Mouse (Mus musculus): ENCODE data around the gene Dip2b. TPM values are rescaled to one million over a fixed set of nuclear protein-coding genes. Genes with fewer than 3 reads are reported as not detected.

Dip2b gene
- total RNA-seq, 2 experiments from 2014 or later: 6.1 to 10.6 TPM

Other genes with a start within 250 kb of the Dip2b start
- gene Lima1, start 163.2 kb upstream of the Dip2b start, total RNA-seq (2014; fragmentation: Nextera tagmentation): 0.09 TPM in 1 of 2 replicates, not detected in the other
- 0.11 TPM in 1 of 2 replicates, not detected in the other for gene Lima1, start 163.2 kb upstream of the Dip2b start, total RNA-seq (2017)
- not detected in 2 replicates for gene Fam186a, start 71.6 kb upstream of the Dip2b start, total RNA-seq (2014; fragmentation: Nextera tagmentation)
- not detected in 2 replicates for gene Fam186a, start 71.6 kb upstream of the Dip2b start, total RNA-seq (2017)
- gene Larp4, start 68.6 kb upstream of the Dip2b start, total RNA-seq (2014; fragmentation: Nextera tagmentation): 103 and 124 TPM in 2 replicates
- gene Larp4, start 68.6 kb upstream of the Dip2b start, total RNA-seq (2017): 121 and 122 TPM in 2 replicates
- 82.7 and 87.7 TPM in 2 replicates for gene Atf1, start 189.2 kb downstream of the Dip2b start, total RNA-seq (2014; fragmentation: Nextera tagmentation)
- 94.7 and 123 TPM in 2 replicates for gene Atf1, start 189.2 kb downstream of the Dip2b start, total RNA-seq (2017)
- gene Tmprss12, start 242.2 kb downstream of the Dip2b start, total RNA-seq (2014; fragmentation: Nextera tagmentation): not detected in 2 replicates
- not detected in 2 replicates for gene Tmprss12, start 242.2 kb downstream of the Dip2b start, total RNA-seq (2017)